Mouse (Mus musculus) adrenal gland, postnatal 14 days (tissue): ENCODE data around the gene Srpk1. TPM values are rescaled to one million over a fixed set of nuclear protein-coding genes. Genes with fewer than 3 reads are reported as not detected.

Experiments
- DNase-seq: peaks from one replicate; pipeline ENCODE4 v3.0.0; 2021; ENCODE audit warnings: mixed read lengths
- total RNA-seq: library from RNA; stranded (reverse); gene quantifications from 2 replicates; pipeline ENCODE4 v1.2.3, GENCODE M21; 2021

The Srpk1 gene
- total RNA-seq, 1 experiment from 2014 or later, result 57.1 TPM

- no peak for DNase-seq
Observed at GRCm38 (mm10) chr17:28615332-28615731, 7.2 kb downstream of the Srpk1 start.

GRCm38 (mm10) chr17:28613096-28613495 is 9.4 kb downstream of the Srpk1 start:
- DNase-seq, result no peak

GRCm38 (mm10) chr17:28612603-28613002 is 9.9 kb downstream of the Srpk1 start:
- no peak for DNase-seq

GRCm38 (mm10) chr17:28609543-28609942 is 13.0 kb downstream of the Srpk1 start:
- DNase-seq, result no peak

DNA sequence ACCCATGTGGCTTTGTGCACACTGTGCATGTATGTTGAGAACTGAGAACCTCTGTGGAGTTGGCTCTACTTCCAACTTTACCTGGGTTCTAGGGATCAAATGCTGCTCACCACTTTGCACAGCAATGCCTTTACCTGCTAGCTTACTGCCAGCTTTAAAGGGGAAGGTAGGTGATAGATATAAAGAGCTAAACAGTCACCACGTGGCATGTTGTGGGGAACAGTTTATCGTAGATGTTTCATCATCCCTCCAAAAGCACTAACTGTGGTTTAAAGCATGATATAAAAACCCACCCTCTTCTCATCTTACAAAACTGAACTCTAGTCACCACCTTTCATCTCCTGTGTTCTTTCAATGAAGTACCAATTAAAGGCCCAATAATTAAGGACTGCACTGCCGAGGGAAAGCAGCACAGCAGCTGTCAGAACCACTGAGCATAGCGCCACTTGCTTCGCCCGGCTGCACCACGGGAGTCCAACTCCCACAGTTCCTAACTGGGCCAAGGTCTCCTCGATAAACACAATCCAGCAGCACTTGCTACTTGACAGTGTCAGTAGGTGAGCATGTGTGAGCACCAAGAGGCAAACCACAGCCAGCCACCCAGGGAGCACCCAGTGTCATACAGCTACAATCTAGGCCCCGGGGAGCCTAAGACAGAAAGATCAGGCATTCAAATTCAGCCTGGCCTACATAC is 20.8 kb downstream of the Srpk1 start:
- peak; percentile 31 for DNase-seq

DNA sequence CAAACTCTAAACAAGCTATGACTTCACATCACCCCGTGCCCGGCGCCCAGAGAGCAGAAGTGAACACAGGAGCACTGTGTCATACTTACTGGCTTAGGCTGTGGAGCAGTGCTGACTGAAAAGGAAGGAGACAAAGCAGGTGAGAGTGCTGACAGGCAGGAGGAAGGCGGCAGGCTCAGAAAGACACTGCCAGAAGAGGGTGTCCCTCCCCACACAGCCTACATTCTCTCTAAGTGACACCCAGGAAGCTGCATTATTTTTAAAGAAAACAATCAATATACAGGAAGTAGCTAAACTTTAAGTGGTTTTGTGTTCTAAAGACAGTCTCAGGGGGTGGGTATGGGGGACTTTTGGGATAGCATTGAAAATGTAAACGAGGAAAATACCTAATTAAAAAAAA is 21.7 kb downstream of the Srpk1 start:
- no peak for DNase-seq

GRCm38 (mm10) chr17:28593965-28594364 is 28.5 kb downstream of the Srpk1 start:
- peak; percentile 5 for DNase-seq

- DNase-seq, result peak; percentile 92
Observed at GRCm38 (mm10) chr17:28592998-28593397, 29.5 kb downstream of the Srpk1 start.

GRCm38 (mm10) chr17:28591476-28591875 is 31.0 kb downstream of the Srpk1 start:
- peak; percentile 54 for DNase-seq

DNA sequence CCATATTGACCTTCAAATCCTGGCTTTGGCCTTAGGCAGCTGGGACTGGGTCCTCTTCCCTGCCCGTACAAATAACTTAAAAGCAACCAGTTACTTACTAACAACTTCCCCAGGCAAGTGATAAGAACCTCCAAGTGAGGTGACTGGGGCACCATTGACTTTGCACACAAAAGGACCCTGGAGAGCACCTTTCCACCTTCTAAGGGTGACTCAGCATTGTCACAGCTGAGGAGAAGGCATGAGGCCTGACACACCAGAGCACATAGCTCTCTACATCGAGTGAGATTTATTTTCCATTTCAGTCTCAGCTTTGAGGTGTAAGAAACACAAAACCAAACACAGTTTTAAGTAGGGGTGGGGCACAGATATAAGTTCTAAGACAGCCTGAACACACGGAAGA is 31.9 kb downstream of the Srpk1 start:
- no peak for DNase-seq

GRCm38 (mm10) chr17:28588591-28588990 is 33.9 kb downstream of the Srpk1 start:
- no peak for DNase-seq

GRCm38 (mm10) chr17:28586509-28586908 is 36.0 kb downstream of the Srpk1 start:
- no peak for DNase-seq

DNA sequence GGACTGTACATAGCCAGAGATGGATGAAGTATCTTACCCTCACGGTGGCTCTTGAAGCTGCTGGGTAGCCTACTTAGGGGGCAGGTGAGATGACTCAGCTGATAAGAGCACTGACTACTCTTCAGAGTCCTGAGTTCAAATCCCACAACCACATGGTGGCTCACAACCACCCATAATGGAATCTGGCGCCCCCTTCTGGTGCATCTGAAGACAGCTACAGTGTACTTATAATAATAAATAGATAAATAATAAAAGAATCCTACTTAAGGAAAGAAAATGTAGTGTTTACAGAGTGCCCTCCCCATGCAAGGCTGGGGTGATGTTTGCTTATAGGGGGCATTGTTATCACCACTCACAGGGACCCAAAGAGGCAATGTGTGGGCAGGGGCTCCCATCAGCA is 41.5 kb downstream of the Srpk1 start:
- DNase-seq, result no peak

DNA sequence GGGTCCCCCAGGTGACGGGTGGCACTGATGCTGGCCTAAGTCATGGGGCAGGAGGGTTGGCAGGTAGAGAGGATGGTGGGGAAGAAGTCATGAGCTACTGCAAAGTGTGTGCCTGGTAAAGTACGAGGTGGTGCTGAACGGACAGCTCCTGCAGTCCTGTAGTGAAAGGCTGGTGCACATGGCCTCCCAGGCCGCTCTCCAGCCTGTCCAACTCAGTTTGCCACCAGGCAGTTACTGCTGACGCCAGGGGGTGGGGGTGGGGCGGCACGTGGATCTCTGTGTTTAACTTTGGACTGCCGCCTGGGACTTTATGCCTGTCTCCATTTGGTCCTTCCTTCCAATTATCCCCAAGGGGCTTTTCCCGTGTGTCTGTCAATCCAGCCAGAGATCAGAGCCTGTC is 42.1 kb downstream of the Srpk1 start:
- DNase-seq, result peak; percentile 85

DNA sequence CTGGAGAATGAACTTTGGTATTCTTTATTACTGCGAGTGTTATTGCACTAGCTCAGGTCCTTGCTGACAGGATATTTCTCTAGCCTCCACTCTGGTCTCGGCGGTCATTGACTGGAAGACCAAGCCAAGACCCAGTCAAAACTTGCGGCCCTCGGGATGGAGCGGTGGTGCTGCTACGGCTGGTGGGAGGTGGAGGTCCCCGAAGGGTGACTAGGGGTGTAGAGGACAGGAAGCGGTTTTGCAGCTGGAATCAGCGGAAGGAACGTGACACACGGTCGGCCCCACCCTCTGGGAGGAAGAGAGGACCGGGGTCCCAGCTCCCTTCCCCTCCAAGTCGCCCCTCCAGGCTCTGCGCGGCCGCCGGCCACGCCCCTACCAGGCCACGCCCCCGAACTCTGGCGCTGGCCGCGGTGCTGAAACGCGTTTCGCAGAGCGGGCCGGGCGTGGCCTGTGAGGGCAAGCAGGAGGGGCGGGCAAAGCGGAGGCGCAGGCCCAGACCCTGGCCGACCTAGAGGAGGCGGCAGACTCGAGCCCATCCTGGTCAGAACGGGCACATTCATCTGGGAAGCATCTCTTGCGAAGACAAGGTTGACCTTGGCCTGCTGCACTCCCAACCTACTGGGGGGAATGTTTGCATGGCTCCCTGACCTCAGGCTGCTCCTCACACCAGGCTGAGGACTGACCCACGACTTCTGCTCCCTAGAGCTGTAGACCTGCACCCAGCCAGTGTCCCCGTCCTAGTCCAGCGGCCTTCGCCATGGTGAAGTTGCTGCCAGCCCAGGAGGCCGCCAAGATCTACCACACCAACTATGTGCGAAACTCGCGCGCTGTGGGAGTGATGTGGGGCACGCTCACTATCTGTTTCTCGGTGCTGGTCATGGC is 47.0 kb downstream of the Srpk1 start, which contains the start of gene Lhfpl5:
Lhfpl5 (plus strand) TSS at position 398 of the 882 bp plus-strand sequence.
- peak; percentile 73 for DNase-seq

DNA sequence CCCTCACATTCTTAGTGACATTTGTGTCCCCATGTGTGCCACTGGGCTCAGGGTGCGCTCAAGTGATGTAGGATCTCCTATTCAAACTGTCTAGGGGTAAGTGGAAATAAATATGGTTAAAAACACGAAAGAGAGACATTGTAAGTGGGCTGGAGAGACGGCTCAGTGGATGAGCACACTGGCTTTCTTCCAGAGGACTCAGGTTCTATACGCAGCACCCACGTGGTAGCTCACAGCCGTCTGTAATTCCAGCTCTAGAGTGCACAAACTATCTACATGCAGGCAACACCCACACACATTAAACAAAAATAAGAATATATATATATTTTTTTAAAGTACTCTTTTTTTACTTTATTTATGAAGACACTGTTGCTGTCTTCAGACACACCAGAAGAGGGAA is 49.6 kb downstream of the Srpk1 start:
- DNase-seq, result no peak

- DNase-seq, result no peak
Observed at GRCm38 (mm10) chr17:28572521-28572920, 50.0 kb downstream of the Srpk1 start.

- DNase-seq, result no peak
Observed at GRCm38 (mm10) chr17:28571868-28572267, 50.6 kb downstream of the Srpk1 start.

- no peak for DNase-seq
Observed at GRCm38 (mm10) chr17:28567541-28567940, 55.0 kb downstream of the Srpk1 start.

GRCm38 (mm10) chr17:28565181-28565580 is 57.3 kb downstream of the Srpk1 start:
- DNase-seq, result no peak

GRCm38 (mm10) chr17:28561613-28562012 is 60.9 kb downstream of the Srpk1 start:
- DNase-seq, result no peak

GRCm38 (mm10) chr17:28560598-28560997 is 61.9 kb downstream of the Srpk1 start, which contains the start of gene Clps:
Gene Clps, minus strand, starts transcription at chr17:28560766.
- no peak for DNase-seq

GRCm38 (mm10) chr17:28557772-28558171 is 64.7 kb downstream of the Srpk1 start:
- DNase-seq, result no peak
